Mouse (Mus musculus) cerebellum, adult 9-10 months (tissue): ENCODE results near the gene Ephb1.

Source experiments
- DNase-seq: peaks from one replicate; pipeline ENCODE4 v3.0.0; 2022

Gene Ephb1

DNA sequence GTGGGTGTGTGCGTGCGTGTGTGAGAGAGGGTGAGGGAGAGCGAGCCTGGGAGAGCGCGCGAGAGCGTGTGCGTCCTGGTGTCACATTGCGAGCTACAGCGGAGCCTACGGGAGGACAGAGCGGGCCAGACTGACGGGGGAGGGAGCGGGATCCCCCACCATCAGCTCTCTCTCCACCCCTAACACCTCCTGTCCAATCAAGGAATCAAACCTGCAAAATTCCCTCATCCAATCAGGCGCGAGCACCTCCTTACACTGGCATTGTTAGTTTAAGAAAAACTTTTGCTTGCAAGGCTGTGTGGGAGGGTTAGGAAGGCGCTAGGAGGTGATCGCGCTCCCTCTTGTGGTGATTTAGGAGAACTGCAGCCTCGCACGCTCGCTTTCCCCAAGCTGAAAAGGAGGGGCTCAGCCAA is at the start of gene Ephb1:
Gene Ephb1 (minus strand): TSS at position 133 of the 413 bp plus-strand sequence.
- peak; percentile 98 for DNase-seq

DNA sequence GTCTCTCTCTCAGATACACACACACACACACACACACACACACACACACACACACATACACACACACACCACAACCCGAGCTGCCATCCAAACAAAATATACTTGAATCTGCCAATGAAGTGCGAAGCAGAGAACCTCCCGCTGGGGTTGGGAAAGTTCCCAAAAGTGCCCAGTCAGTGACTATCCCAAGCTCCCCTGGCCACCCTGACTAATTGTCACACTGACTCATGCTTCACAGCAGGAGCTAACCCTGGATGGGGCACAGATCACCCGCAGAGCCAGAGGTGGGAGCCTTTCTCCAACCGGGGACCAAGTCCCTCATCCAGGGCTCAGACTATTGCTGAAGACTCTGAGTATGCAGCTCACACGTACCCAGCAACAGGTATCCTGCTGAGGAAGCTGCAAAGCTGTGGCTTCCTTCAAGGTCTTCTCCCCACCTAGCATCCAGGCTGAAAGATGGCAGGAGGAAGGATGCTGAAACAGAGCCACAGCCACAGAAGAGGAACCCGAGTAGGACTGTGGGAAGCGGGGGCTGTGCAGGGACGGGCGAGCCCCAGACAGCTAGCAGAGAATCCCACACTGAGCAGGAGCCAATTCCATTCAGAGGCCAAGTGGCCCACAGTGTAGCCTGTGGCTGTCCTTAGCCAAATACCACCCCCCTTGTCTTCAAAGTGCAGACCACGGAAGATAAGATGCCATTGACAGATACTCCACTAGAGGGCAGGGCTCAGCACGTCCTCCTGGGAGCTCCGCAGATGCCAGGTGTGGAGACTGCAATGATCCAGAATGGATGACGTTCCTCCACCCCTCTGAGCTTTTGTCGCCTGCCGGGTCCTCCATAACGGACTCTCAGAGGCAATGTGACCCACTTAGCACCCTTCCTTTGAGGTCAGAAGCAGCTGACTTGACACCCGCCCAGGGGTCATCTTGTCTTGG is 48.9 kb upstream of the Ephb1 start:
- DNase-seq = peak; percentile 59

DNA sequence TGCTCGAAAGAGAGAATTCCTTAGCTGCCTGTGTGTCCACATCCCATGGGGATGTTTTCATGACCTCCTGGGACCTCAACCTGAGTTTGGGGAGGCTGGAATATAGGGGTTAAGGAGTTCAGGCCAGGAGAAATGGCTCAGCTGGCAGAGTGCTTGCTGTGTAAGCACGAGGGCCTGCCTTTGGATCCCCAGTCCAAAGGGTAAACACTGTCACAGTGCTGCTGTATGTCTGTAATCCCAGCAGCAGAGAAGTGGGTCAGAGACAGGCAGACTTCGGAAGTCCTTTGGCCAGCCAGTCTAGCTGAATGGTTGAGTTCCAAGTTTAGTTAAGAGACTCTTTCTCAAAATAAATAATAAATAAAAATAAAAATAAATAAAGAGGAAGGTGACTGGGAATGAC is 48.2 kb upstream of the Ephb1 start:
- peak; percentile 2 for DNase-seq

DNA sequence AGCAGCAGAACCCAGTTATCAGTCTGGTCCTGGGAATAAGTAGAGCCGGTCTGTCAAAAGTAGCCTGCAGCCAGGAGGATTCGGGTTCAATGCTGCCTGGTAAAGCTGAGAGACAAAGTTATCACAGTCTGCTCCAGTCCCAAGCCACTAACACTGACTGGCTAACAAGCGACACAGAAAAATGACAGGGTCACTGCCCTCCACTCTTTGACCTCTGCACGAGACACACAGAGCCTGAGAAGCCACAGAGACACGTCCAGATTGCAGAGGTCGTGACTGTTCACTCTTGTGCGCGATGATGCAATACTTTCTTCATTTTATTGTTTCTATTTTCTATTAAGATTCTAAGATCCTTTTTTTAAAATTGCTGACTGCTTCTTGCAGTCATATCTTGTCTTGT is 33.8 kb upstream of the Ephb1 start:
- DNase-seq = no peak

DNA sequence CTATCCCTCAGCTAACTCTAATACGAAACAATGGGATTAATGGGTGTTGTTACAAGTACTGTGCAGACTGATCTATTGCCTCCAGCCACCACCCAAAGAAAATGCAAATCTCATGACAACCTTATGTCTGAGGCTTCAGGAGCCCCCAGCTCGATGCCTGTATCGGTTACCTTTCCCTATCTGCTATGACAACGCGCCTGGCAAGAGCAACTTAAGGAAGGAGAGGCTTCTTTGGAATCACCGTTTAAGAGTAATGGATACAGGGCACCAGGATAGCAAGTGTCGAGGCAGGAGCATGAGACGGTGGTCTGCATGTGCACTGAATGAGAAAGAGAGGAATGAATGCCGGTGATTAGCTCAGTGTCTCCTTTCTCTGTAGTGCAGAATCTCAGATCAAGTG is 32.3 kb upstream of the Ephb1 start:
- DNase-seq = no peak

DNA sequence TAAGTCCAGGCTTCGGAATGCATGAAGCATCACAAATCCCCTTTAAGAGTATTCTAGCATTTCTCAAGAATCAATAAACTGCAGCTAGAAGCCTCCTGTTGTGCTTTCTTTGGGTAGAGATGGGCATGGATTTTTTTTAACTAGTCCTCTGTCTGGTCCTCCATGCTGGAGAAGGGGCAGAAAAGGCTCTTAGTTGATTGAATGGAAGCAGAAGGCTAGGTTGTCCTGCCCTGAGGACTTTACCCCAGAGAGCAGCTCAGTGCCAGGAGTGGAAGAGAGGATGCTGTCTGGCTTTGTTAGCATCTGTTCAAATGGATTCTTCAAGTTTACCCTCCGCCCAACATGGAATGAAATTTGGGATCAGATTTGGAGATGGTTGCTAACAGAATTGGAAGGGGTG is 25.7 kb upstream of the Ephb1 start:
- DNase-seq = no peak

DNA sequence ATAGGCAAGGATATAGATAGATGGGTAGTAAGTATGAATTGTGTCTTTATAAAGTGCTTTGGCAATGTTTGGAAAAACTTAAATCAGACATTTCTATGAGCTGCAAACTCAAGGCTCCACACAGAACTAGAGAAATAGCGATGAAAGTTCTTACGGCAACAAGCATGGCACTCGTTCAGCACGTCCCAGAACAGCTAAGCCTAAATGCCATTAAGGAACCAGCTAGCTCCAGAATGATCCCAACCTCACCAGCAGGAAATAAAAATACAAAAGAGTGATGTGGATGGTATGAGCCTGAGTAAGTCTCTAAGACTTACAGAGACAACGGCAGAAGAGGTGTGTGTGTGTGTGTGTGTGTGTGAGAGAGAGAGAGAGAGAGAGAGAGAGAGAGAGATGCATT is 20.2 kb upstream of the Ephb1 start:
- no peak for DNase-seq

DNA sequence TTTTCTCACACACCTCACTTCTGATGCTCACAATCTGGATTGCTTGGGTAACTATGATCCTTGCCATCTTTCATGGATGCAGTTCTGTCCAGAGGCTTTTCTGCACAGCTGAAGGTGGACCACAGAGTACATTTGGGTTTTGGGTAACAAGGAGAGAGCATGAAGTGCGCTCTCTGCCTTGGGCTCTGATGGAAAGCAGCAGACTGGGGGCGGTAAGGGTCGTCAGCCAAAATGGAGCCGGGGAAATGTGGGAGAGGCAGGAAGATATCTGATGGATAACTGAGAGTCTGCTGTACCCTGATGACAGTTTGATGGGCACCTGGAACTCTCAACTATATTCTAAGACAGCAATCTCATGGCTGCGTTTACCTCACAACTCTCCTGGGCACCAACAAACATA is 19.4 kb upstream of the Ephb1 start:
- DNase-seq = no peak

DNA sequence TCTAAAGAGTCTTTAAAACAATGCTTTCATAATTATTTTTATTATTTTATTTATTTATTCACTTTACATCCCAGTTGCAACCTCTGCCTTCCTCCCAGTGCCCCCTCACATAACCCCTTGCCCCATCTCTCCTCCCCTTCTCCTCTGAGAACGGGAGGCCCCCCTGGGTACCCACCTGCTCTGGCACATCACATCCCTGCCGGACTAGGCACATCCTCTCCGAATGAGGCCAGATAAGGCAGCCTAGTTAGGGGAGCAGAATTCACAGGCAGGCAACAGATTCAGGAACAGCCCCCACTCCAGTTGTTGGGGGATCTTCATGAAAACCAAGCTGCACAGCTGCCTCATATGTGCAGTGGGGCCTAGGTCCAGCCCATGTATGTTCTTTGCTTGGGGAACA is 17.4 kb upstream of the Ephb1 start:
- no peak for DNase-seq

DNA sequence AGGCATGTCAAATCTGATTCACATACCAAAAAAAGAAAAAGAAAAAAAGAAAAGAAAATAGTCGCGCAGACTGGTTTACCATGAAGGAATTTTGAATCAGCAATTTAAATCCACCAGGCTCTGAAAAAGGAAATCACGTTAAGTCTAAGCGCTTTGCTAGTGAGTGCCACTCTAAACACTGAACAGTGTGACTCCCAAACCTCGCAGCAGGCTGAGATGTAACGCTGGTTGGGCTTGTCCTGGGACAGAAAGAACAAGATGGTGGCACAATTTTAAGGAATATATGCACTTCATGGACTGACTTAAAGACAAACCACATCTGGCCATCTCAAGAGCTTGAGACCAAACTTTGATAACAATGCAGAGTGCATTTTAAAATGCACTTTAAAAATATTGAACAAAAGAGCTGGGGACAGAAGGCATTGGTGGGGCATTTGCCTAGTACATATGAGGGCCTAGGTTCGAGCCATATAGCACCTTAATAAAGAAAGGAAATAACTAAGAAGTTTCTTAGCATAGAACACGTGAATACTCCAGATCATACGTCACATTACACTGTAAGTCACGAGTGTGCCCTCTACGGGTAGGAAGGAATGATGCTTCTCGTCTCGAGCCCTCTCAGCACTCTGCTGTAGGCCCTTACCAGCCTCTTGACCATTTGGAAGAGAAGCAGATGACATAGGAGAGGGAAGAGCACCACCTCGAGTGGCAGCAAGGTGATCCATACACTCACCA is 16.7 kb upstream of the Ephb1 start:
- DNase-seq = no peak

DNA sequence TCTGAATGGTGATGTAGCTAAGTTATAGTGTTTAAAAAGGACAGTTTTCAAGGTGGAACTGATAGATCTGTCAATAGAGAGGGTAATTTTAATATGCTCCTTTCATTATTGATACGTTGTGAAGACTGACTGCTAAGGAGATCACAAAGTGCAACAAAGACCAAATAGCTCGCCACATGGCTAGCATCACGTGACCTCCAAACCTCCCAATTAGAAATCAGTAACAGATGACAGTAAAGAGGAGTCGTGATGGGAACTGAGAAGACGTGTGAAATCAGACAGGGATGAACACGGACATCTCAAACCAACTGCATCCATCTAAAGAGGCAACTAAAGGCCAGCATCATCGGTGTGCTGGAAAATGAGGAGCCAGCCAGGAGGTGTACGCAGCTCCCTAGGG is 15.6 kb upstream of the Ephb1 start:
- no peak for DNase-seq

DNA sequence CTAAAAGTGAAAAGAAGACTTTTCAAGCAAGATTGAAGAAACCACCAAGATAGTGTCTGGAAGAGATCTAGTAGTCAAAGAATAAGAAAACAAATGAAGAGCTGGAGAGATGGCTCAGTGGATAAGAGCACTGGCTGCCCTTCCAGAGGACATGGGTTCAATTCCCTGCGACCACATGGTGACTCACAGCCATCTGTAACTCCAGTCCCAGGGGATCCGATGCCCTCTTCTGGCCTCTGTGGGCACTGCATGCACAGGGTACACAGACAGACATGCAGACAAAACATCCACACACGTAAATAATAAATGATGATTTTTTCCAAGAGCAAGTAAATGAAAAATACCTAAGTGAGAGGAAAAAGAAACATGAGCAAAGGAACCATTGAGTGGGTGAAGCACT is 14.6 kb upstream of the Ephb1 start:
- no peak for DNase-seq

DNA sequence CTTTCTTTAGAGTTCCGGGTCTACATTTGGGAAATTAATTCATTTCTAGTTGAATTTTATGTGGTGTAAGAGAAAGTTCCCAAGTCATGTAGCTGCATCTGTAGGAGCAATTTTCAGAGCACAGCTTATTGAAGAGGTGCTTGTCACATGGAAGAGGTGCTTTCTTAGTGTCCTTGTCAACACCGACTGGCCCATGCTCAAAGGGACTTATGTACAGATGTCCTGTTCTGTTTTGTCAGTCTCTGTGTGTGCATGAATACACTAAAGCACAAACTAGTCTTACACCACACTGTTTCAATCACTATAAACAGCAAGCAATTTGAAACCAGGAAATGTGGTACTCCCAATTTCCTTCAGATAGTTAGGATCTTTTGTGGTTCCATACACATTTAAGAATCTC is 13.3 kb upstream of the Ephb1 start:
- no peak for DNase-seq

DNA sequence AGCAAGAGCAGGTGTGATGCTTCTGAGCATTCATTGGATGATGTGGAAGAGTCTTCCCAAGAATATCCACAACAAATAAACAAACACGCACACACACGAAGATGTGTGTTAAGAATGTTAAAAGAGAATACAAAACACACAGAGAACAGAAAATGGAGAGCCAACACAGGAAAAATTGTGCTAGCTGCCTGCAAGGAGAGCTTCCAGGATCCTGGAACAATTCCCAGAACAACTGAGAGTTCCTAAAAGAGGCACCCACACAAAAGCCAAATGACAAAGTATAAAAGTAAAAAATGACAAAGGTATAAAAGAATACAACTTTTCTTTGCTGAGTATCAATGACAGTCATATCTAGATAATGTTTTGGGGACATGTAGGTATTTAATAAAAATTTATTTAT is 11.0 kb upstream of the Ephb1 start:
- DNase-seq = no peak

DNA sequence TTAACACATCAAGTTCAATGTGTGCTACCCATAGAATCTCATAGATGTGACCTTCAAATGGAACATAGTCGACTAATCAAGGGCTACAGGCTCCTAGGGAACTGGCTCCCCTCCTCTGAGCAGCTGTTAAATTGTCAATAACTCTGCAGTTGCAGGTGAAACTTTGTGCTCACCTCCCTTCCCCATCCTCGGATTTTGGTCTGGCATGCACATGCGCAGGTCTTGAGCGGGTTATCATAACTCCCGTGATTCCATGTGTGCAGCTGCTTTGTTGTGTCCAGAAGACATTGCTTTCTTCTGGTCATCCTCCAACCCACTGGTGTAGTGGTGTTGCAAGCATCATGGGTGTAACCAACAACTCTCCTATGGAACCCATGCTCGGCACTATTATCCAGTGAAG is 4.8 kb upstream of the Ephb1 start:
- DNase-seq = no peak

DNA sequence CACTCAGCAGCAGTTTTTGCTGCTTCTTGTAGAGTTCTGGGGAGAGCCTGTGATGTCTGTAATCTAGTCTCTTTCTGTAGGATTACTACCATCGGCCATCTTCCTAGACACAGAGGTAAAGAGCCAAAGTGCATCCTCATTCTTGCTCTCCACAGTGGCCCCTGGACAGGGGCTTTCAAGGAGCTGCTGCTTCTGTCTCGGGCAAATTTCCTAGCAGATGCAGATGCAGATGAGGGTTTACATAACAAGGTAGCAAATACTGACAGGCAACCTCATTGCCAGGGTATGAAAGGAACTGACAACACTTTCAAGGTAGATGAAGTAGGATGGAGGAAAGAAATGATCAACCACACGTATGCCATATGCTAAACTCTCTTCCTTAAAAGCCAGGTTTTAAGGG is 4.2 kb upstream of the Ephb1 start:
- DNase-seq = no peak

DNA sequence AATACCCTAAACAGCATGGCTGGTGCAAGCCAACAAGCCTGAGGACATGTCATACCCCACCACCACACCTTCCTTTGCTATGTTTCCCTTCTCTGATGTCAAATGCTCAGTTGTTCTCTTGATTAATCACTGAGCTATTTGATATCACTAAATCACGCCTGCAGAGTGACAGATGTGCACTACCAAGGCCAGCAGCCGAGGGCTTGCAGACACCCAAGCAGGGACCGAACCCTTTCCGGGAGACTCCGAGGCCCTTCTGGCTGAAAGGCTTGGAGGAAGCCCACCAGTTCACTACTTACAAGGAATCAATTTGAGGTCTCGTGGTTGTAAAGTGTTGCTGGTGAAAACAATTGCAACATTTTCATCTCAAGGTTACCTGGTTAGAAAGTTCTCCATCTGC is 3.5 kb upstream of the Ephb1 start:
- no peak for DNase-seq

DNA sequence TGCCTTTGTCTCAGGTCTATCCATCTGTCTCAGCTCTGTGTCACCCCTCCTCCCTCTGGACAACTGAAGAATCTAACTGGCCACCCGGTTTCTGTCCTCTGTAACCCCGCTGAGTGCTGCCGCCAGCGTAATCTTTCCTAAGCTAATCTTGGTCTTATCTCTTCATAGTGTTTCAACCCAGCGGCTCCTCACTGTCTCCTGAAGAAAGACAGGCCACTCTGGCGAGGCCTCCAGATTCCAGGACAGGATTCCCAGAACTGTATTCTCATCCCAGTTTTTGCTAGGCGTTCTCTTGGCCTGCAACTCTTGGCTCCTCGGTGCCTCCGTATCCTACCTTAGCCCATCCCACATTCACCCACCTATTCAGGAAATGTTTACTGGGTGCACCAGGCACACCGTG is 2.0 kb upstream of the Ephb1 start:
- DNase-seq = no peak

DNA sequence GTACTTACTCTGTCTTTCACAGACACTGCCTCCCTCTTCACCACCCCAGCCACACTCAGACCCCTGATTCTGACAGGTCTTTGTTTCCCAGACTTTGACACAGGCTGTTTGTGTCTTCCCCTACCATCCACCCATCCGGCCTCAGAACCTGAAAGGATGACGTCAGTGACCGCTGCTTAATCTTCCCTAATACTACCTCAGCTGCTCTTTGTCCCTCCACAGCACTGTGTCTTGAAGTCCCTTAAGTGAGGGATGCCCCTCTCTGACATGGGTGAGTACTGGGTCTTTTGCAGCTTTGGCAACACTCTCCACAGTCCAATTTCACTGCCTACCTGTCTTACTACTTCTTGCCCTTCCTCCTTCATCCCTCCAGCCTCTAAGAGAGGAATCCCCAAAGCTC is 1.2 kb upstream of the Ephb1 start:
- no peak for DNase-seq

DNA sequence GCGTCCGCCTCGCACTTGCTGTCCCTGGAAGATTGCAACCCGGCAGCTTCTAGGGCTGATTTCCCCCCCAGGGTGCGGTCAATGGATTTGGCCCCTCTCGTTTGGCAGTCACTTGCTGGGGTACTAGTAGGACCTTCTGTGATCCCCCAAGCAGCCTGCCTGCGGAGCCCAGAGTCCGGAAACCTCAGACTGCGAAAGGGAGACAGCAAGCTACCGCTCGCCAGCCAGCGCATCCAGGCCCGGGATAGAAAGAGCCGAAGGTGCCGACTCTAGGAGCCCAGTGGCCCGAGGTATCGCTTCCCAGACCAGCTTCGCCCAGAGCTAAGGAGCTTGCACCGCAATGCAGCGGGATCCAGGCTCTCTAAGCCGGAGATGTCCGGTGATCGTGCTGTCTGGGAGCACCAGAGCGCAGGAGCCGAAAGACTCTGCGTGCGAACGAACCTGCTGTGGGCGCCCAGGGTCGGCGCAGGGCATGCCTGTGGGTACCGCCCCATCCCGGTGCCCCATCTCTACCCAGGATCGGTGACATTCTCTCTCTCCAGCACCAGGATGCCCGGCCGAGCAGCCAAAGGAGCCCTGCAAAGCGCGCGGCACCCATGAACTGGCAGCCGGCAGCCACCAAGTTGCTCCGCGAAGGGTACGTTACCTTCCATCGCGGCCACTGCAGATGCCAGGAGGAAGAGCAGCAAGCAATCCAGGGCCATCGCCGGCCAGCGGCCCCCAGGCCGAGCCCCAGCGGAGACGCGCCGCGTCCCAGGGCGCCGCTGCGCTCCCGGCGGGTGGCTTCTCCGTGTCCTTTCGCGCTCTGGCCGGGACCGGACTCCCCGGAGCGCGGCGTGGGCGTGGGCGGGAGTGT is 629 bp downstream of the Ephb1 start:
- DNase-seq = peak; percentile 51

DNA sequence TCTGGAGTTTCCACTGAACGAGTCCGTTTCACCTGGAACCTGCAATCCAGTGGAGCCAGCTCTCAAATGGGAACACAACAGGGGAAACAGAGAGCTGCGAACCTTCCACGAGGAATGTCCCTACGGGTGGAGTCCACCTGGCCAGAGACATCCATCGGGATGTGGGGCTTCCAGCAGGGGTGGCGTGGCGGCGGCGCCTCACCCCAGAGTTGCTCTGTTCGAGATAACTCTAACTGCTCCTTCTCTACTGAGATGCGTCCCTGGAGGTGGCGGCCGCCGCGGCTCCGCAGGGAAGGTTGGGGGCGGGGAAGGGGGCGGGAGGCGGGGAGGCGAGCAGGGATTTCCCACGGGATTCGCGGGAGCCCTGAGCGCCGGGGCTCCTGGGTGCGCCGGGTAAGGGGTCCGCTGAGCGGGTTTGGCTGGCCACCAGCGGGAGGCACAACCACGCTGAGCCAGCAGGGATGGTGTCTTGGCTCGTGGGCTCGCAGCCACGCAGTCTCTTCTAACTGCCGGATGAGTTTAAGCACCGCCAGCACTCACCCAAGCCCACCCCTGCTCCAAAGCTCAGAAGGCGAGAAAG is 1.3 kb downstream of the Ephb1 start:
- DNase-seq = no peak

DNA sequence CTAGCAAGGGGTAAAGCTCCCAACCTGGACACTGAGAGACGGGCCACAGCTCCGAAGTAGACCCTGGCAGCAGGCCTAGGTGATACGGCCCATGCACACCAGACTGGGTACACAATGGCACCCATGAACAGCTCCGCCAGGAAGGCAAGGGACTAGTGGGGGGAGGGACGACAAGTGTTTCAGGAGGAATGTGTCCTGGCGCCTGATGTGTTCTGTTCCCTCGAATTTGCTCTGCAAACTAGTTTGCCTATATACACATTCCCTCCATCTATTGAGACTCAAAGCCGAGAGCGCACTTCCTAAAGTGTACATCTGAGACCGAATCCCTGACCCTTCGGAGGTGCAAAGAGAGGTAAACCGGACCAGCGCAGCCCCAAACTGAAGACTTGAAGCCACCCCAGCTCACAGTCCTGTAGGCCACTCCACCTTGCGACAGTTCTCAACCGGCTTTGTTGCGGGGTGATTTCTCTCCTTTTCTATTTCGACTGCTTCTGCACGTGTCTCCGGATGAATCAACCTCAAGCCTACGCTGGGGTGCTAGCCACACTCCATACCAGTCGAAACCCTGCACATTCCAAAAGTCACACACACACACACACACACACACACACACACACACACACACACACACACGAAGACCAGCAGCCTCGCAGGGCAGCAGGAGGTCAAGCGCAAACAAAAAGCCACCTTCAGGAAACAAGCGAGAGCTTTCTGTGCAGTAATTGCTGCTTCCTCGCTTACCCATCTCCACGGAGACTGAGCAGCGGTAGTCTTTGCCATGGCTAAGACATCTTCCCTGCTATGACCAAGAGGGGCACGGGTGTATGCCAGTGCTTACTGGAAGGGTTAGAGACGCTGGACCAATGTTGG is 2.1 kb downstream of the Ephb1 start:
- peak; percentile 63 for DNase-seq
